ENCODE assay signal across 8 mouse cellular contexts in genomic region chr7:18926041-18926790, GRCm38 (mm10). TPM values are rescaled to one million over a fixed set of nuclear protein-coding genes. Genes with fewer than 3 reads are reported as not detected.
A peak's percentile ranks its signal among the peaks of the same experiment; 100 is the strongest.
DNase-seq lines count a peak whose midpoint lies in the region; ATAC-seq and TF ChIP-seq lines count a peak whose summit lies in the region.

No protein-coding gene starts in this region.

- 3% methylated on average over 37 of the region's 42 CpGs for WGBS in embryonic facial prominence, embryonic 11.5 days
- WGBS in midbrain, embryonic 13.5 days, result 1% methylated on average over 33 of the region's 42 CpGs

- no peaks in the 10 kb centered on the region for H3K79me2 ChIP-seq in CH12.LX (replicated peaks; ENCODE audit: control insufficient read depth, extremely low read depth, insufficient read depth, poor library complexity, severe bottlenecking)

- no peak for TF ChIP-seq CTCF in CH12.LX (conservative IDR thresholded peaks at IDR 0.05 in 1 of 2, IDR thresholded peaks at IDR 0.05 in 1 of 2; ENCODE audit: low read depth in 2 of 2, low read length in 2 of 2)

- H3K4me2 ChIP-seq in CH12.LX (ENCODE audit: insufficient read depth, low read depth, poor library complexity, severe bottlenecking), result peak overlapping the region; percentile 72
- peak overlapping the region; percentile 87 for H3K4me2 ChIP-seq in embryonic facial prominence, embryonic 11.5 days (ENCODE audit: low read depth, low read length)
- H3K4me2 ChIP-seq in midbrain, embryonic 13.5 days (replicated peaks), result peak overlapping the region; percentile 83

- TF ChIP-seq POLR2A in CH12.LX (IDR thresholded peaks at IDR 0.05; ENCODE audit: low read depth, low read length), result no peak

- no peak overlapping the region for H3K9ac ChIP-seq in CH12.LX (ENCODE audit: insufficient read depth, low read depth)
- H3K9ac ChIP-seq in embryonic facial prominence, embryonic 11.5 days (replicated peaks; ENCODE audit: low read length), result peak overlapping the region; percentile 72
- peak overlapping the region; percentile 98 for H3K9ac ChIP-seq in midbrain, embryonic 13.5 days (replicated peaks)

- peaks cover 0 to 1% of the 10 kb centered on the region in 2 experiments; a peak in 2 of 4 replicates for H3K4me1 ChIP-seq in CH12.LX (ENCODE audit: control insufficient read depth in 1 of 2, insufficient read depth in 2 of 2)
- 0 out of 2 replicates have a peak, but pooled peaks cover 3% of the 10 kb centered on the region for H3K4me1 ChIP-seq in embryonic facial prominence, embryonic 11.5 days (ENCODE audit: control insufficient read depth, insufficient read depth, low read length)
- H3K4me1 ChIP-seq in midbrain, embryonic 13.5 days (replicated peaks), result peaks cover 84% of the 10 kb centered on the region

- H3K9me3 ChIP-seq in CH12.LX (replicated peaks; ENCODE audit: low read length), result peaks cover 2% of the 10 kb centered on the region
- H3K9me3 ChIP-seq in embryonic facial prominence, embryonic 11.5 days (replicated peaks; ENCODE audit: control insufficient read depth, low read length), result no peaks in the 10 kb centered on the region
- no peaks in the 10 kb centered on the region for H3K9me3 ChIP-seq in midbrain, embryonic 13.5 days

- in situ Hi-C loops in CH12.LX (cut with MboI; ENCODE audit: low pct_ligation_motif_present, low pct_unique_long_range_greater_than_20kb, low sequenced_read_pairs), result no loop called here

- no peaks in the 10 kb centered on the region for H3K36me3 ChIP-seq in CH12.LX (replicated peaks in 1 of 2; ENCODE audit: control insufficient read depth in 1 of 2, insufficient read depth in 1 of 2, low read length in 1 of 2)
- H3K36me3 ChIP-seq in embryonic facial prominence, embryonic 11.5 days (replicated peaks; ENCODE audit: control insufficient read depth, insufficient read depth, low read depth, low read length), result no peaks in the 10 kb centered on the region
- no peaks in the 10 kb centered on the region for H3K36me3 ChIP-seq in midbrain, embryonic 13.5 days

- TF ChIP-seq EP300 in CH12.LX (IDR thresholded peaks at IDR 0.05; ENCODE audit: low read length), result no peak

- dilution Hi-C loops in CH12.LX (cut with MboI; ENCODE audit: extremely low pct_ligation_motif_present, extremely low pct_unique_long_range_greater_than_20kb, low sequenced_read_pairs), result no loop called here

- intact Hi-C loops in heart, postnatal 25 days (cut with DNase I), result no loop called here

- H3K27ac ChIP-seq in CH12.LX (ENCODE audit: insufficient read depth, low read depth), result no peak overlapping the region
- no peak overlapping the region for H3K27ac ChIP-seq in embryonic facial prominence, embryonic 11.5 days (replicated peaks; ENCODE audit: low read depth, low read length)
- peak overlapping the region; percentile 98 for H3K27ac ChIP-seq in midbrain, embryonic 13.5 days

- no peak for TF ChIP-seq RAD21 in CH12.LX (IDR thresholded peaks at IDR 0.05; ENCODE audit: low read depth, low read length)

- ATAC-seq in embryonic facial prominence, embryonic 11.5 days (replicated peaks; ENCODE audit: insufficient number of reproducible peaks, low FRiP score, low TSS enrichment, low read depth), result peak; percentile 45
- peak; percentile 15 for ATAC-seq in midbrain, embryonic 13.5 days
- ATAC-seq in activated CD4-positive, CD25-positive, alpha-beta regulatory T cell, adult 4 months, result no peak

- no peak for DNase-seq in CH12.LX (ENCODE audit: extremely low read depth)
- DNase-seq in T-cell, adult 2 months (ENCODE audit: low spot score), result peak; percentile 8
- peak; percentile 24 for DNase-seq in embryonic facial prominence, embryonic 11.5 days (ENCODE audit: low spot score)
- DNase-seq in heart, postnatal 25 days (ENCODE audit: low spot score), result peak; percentile 61
- peak; percentile 33 to 56 for DNase-seq in kidney, postnatal 4 days
- DNase-seq in B cell, adult 2 months, result no peak

- peaks cover 84% of the 10 kb centered on the region for H3K27me3 ChIP-seq in CH12.LX (replicated peaks)
- peaks cover 21% of the 10 kb centered on the region for H3K27me3 ChIP-seq in embryonic facial prominence, embryonic 11.5 days (ENCODE audit: control insufficient read depth, insufficient read depth, low read length)
- H3K27me3 ChIP-seq in midbrain, embryonic 13.5 days, result no peaks in the 10 kb centered on the region

- no peak overlapping the region for H3K4me3 ChIP-seq in CH12.LX (replicated peaks in 1 of 3; ENCODE audit: low read depth in 2 of 3, low read length in 2 of 3, poor library complexity in 1 of 3)
- H3K4me3 ChIP-seq in embryonic facial prominence, embryonic 11.5 days (ENCODE audit: low read depth, low read length), result peak overlapping the region; percentile 61
- peak overlapping the region; percentile 95 for H3K4me3 ChIP-seq in midbrain, embryonic 13.5 days (replicated peaks)

TF ChIP-seq in CH12.LX, 34 proteins besides CTCF, POLR2A, EP300 and RAD21:
- TF ChIP-seq NELFE (IDR thresholded peaks at IDR 0.05; ENCODE audit: low read depth, low read length) (no peak), MXI1 (IDR thresholded peaks at IDR 0.05; ENCODE audit: low read depth, low read length) (no peak), GABPA (IDR thresholded peaks at IDR 0.05; ENCODE audit: insufficient replicate concordance, low read depth, low read length) (no peak), MYC (IDR thresholded peaks at IDR 0.05; ENCODE audit: low read depth, low read length) (no peak), ZNF384 (IDR thresholded peaks at IDR 0.05; ENCODE audit: low read depth, low read length) (no peak), HCFC1 (IDR thresholded peaks at IDR 0.05; ENCODE audit: low read depth, low read length) (no peak), SIN3A (IDR thresholded peaks at IDR 0.05; ENCODE audit: low read length) (no peak), USF1 (IDR thresholded peaks at IDR 0.05; ENCODE audit: low read depth, low read length) (no peak), NRF1 (IDR thresholded peaks at IDR 0.05; ENCODE audit: low read depth, low read length) (no peak), ZC3H11A (IDR thresholded peaks at IDR 0.05; ENCODE audit: low read depth, low read length) (no peak), ETS1 (conservative IDR thresholded peaks at IDR 0.05; ENCODE audit: low read depth, low read length) (no peak), RCOR1 (conservative IDR thresholded peaks at IDR 0.05; ENCODE audit: low read depth, low read length) (no peak), MAX (IDR thresholded peaks at IDR 0.05; ENCODE audit: low read length) (no peak), IRF4 (IDR thresholded peaks at IDR 0.05; ENCODE audit: low read depth, low read length) (no peak), MEF2A (IDR thresholded peaks at IDR 0.05; ENCODE audit: borderline replicate concordance, low read depth, low read length) (no peak)
TF ChIP-seq in CH12.LX: peak in this region for 0.

RNA-seq across cellular contexts. Expression of gene Nova2, which starts 0.5 kb away (rescaled TPM):
- total RNA-seq in CH12.LX (2012; rRNA removed) (0.04 TPM in 2 replicates), CH12.LX (2014; rRNA removed) (not detected in 2 replicates)
- polyA plus RNA-seq in CH12.LX (2012; ENCODE audit: insufficient read length, low read depth), result not detected in 2 replicates
- 1.4 and 1.7 TPM in 2 replicates for polyA plus RNA-seq in embryonic facial prominence, embryonic 11.5 days (2014; fragmentation: Nextera tagmentation; extraction: Ambion mirVana)
- total RNA-seq in heart, postnatal 25 days (2021), result 1 to 10 TPM; 5.5 to 6.6 TPM
- 16.5 and 18.6 TPM in 2 replicates for polyA plus RNA-seq in midbrain, embryonic 13.5 days (2015; fragmentation: Nextera tagmentation; extraction: Ambion mirVana)
- polyA plus RNA-seq in activated CD4-positive, CD25-positive, alpha-beta regulatory T cell, adult 4 months (2017; shearing (Covaris generic)), result not detected

RNA-seq across cellular contexts. Expression of gene Ccdc61, which starts 16.0 kb away (rescaled TPM):
- 16.3 and 17.4 TPM in 2 replicates for total RNA-seq in CH12.LX (2012; rRNA removed)
- total RNA-seq in CH12.LX (2014; rRNA removed), result 11.7 and 11.9 TPM in 2 replicates
- 13.2 and 27.3 TPM in 2 replicates for polyA plus RNA-seq in CH12.LX (2012; ENCODE audit: insufficient read length, low read depth)
- polyA plus RNA-seq in embryonic facial prominence, embryonic 11.5 days (2014; fragmentation: Nextera tagmentation; extraction: Ambion mirVana), result 22.6 and 26.5 TPM in 2 replicates
- 1 to 10 TPM; 7.7 to 8.3 TPM for total RNA-seq in heart, postnatal 25 days (2021)
- polyA plus RNA-seq in midbrain, embryonic 13.5 days (2015; fragmentation: Nextera tagmentation; extraction: Ambion mirVana), result 20.0 and 23.6 TPM in 2 replicates
- polyA plus RNA-seq in activated CD4-positive, CD25-positive, alpha-beta regulatory T cell, adult 4 months (2017; shearing (Covaris generic)), result 1 to 10 TPM; 5.3 to 9.2 TPM

RNA-seq across cellular contexts. Expression of gene Pglyrp1, which starts 55.1 kb away (rescaled TPM):
- 0.25 and 0.51 TPM in 2 replicates for total RNA-seq in CH12.LX (2012; rRNA removed)
- 0.45 TPM in 1 of 2 replicates, not detected in the other for total RNA-seq in CH12.LX (2014; rRNA removed)
- polyA plus RNA-seq in CH12.LX (2012; ENCODE audit: insufficient read length, low read depth), result 3.8 and 4.7 TPM in 2 replicates
- polyA plus RNA-seq in embryonic facial prominence, embryonic 11.5 days (2014; fragmentation: Nextera tagmentation; extraction: Ambion mirVana), result 0.49 and 0.70 TPM in 2 replicates
- 1 to 10 TPM; 1.2 to 1.7 TPM for total RNA-seq in heart, postnatal 25 days (2021)
- 9.2 and 12.8 TPM in 2 replicates for polyA plus RNA-seq in midbrain, embryonic 13.5 days (2015; fragmentation: Nextera tagmentation; extraction: Ambion mirVana)
- 100 to 1,000 TPM; 275 to 290 TPM for polyA plus RNA-seq in activated CD4-positive, CD25-positive, alpha-beta regulatory T cell, adult 4 months (2017; shearing (Covaris generic))

Comparison
In these comparisons a context has a peak if more than half of its experiments do, and no peak if none do; other contexts are left out.
1. DNase-seq: peak in T-cell, adult 2 months (single experiment), embryonic facial prominence, embryonic 11.5 days (single experiment), heart, postnatal 25 days (single experiment) and kidney, postnatal 4 days (2 of 2); none in CH12.LX (single experiment) and B cell, adult 2 months (0 of 2).
2. H3K4me3 ChIP-seq: peak in embryonic facial prominence, embryonic 11.5 days (single experiment) and midbrain, embryonic 13.5 days (single experiment); none in CH12.LX (0 of 3).
3. RNA of gene Pglyrp1, which starts 55.1 kb away (polyA plus RNA-seq): 275 to 290 TPM in activated CD4-positive, CD25-positive, alpha-beta regulatory T cell, adult 4 months; 9.2 to 12.8 TPM in midbrain, embryonic 13.5 days, 3.8 to 4.7 TPM in CH12.LX and 0.49 to 0.70 TPM in embryonic facial prominence, embryonic 11.5 days; every median in the first group is over 10 times any median in the second.
4. Peak in every context shown above with its lines, with median percentiles within 50 percentile points of each other: H3K4me2 ChIP-seq.